Mouse (Mus musculus) heart, postnatal 4 days (tissue): ENCODE measurements around the gene Pes1. TPM values are rescaled to one million over a fixed set of nuclear protein-coding genes. Genes with fewer than 3 reads are reported as not detected.
A peak's percentile ranks its signal among the peaks of the same experiment; 100 is the strongest.

Experiments
- DNase-seq: peaks from one replicate; pipeline ENCODE4 v3.0.0; 2021
- total RNA-seq, 2 experiments: library from RNA; stranded (reverse); gene quantifications; 2 replicates each; pipeline ENCODE4 v1.2.3; 2021

Gene Pes1
- total RNA-seq, 2 experiments from 2014 or later = 41.0 to 42.0 TPM

DNA sequence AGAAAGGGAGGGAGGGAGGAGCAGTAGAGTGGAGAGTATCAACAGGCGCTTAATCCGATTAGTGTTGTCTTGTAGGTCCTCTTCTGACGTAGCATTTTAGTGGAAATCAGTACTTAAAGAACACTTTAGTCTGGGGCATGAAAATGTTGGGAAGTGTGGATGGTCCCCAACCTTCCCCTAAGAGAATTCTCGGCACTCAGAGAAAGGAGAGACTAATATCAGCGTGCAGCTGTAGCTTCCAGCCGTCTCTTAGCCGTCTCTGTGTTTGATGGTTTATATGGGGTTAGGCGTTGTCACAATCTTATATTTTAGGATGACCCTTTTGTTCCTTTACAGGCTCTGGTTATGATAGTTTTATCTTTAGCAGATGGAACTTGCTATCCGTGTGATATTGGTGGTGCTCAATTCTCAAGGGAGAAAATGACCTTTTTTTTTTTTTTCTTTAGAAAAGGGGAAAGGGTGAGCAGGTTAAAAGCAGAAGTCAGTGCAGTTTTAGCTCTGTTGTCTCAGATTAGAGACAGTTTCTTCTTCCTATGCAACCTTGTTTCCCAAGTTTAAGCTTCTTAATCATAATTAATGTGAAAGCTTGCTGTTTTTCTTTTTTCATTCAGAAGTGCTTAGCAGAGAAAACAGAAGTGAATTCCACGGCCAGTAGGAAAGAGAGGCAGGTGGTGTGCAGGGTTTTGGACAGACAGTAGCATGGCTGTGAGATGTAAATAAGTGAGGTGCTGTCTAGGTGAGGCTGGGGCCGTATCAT is 819 bp downstream of the Pes1 start:
- DNase-seq = no peak

GRCm38 (mm10) chr11:3969837-3970236 is 6.1 kb downstream of the Pes1 start:
- DNase-seq = no peak

DNA sequence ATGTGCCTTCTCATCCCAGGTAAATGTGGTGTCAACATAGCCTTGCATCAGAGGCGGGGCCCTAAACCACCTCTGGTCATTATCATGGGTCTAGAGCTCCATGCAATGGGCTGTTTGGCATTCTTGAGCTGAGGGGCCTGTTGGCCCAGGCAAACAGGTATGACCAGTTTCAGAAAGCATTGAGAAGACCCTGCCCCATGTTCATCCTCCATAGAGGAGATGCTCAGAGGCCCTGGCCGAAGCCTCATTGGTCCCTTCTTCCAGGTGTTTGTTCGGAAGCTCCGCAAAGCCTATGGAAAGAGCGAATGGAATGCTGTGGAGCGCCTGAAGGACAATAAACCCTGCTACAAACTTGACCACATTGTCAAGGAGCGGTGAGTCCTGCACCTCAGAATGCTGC is 6.6 kb downstream of the Pes1 start:
- DNase-seq = no peak

- no peak for DNase-seq
Measured at GRCm38 (mm10) chr11:3973081-3973480, 9.3 kb downstream of the Pes1 start.

DNA sequence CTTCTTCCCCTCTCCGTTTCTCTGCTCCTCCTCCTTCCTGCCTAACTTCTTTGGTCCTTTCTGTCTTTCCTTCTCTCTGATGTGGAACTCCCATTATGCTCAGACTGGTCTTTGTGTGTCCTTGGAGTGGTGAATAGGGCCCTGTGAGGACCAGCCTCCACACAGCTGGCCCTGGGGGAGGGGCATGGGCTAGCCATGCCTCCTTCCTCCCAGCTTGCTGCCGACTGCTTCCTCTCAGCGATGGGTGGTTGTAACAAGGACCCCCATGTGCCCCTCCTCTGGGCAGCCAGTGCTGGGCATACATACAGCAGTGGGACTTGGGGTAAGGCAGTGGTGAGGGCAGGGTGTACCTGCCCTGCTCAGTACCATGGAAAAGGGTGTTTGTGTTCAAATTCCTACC is 10.5 kb downstream of the Pes1 start:
- no peak for DNase-seq

- no peak for DNase-seq
Measured at GRCm38 (mm10) chr11:3976678-3977077, 12.9 kb downstream of the Pes1 start, which contains the start of gene 4930556J24Rik. Gene 4930556J24Rik (minus strand): TSS chr11:3976778.

DNA sequence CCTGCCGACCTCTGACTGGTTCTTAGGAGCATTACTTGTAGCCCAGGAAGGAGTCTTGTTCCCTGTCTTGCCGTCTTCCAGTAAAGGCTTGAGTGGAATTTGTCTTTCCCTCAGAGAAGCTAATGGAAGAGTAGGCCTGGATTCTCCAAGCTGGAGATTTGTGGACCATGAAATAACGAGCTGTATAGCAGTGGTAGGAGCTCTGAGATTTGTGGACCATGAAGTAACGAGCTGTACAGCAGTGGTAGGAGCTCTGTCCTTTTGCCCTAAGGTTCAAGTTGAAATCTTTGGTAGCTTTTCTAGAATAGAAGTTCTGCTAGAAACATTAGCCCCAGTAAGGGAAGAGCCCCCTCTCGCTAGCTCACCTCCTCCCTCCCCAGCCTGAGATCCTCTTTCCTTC is 14.6 kb downstream of the Pes1 start:
- DNase-seq = no peak

GRCm38 (mm10) chr11:3981536-3981935 is 17.8 kb downstream of the Pes1 start:
- no peak for DNase-seq

DNA sequence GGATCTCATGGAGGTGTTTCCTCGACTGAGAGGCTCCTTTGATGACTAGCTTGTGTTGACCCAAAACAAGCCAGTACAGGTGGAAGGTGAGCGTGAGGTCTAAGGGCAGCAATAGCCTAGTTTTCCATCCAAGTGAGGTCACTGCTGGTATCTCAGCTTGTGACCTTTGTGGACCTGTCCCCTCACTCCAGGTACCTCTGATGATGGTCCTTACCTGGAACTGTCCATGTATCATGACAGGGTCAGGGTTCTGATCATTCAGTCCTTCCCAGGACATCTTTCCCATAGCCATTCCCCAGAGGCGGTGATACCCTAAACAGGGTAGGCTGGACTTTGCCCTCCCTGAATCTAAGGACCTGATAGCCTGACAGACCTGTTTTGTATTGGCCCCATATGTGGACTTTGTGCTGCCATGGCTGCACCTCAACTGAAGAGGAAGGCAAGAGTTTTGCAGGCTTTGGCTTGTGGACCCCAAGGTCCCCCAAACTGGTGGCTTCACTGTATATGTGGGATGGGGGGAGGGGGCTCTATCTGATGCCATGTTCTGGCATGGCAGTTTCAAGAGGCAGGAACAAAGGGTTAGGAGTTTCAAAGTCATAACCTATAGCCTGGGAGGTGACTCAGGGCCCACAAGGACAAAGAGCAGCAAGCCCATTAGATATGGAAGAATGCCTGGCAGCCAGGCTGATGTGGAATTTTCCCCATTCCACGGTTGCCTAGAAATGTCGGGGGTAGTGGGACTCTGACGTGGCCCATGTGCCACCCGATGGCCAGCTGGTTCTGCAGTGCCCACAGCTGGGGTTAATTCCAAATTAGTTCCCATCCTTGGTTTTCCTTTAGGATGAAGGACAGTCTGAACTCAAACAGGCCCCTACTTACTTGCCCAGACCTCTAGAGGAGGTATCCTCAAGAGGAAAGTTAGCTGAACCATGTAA is 18.8 kb downstream of the Pes1 start:
- DNase-seq = no peak

- no peak for DNase-seq
Measured at GRCm38 (mm10) chr11:3983291-3983862, 19.6 kb downstream of the Pes1 start, which contains the start of gene Gal3st1. Gene Gal3st1 (plus strand): TSS chr11:3983636.

- no peak for DNase-seq
Measured at GRCm38 (mm10) chr11:3983863-3984745, 20.3 kb downstream of the Pes1 start.

- no peak for DNase-seq
Measured at GRCm38 (mm10) chr11:3989748-3990147, 26.0 kb downstream of the Pes1 start.

DNA sequence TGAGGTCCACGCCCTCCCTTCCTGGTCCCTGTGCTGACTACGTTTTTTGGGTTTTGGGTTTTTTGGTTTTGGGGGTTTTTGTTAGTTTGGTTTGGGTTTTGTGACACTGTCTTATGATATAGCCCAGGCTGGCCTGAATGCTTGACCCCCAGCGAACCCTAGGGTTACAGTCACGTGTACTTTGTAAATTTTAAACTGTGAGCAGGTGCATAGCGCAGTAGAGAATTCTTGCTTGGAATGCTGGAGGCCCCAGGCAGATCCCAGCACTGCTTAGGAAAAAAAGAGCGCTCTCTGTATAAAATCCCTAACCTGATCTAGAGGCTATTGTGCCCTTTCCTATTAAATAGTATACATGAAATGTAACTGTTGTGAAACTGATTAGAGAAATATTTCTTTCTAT is 29.4 kb downstream of the Pes1 start:
- DNase-seq = no peak

- DNase-seq = no peak
Measured at GRCm38 (mm10) chr11:3993914-3994313, 30.1 kb downstream of the Pes1 start.

DNA sequence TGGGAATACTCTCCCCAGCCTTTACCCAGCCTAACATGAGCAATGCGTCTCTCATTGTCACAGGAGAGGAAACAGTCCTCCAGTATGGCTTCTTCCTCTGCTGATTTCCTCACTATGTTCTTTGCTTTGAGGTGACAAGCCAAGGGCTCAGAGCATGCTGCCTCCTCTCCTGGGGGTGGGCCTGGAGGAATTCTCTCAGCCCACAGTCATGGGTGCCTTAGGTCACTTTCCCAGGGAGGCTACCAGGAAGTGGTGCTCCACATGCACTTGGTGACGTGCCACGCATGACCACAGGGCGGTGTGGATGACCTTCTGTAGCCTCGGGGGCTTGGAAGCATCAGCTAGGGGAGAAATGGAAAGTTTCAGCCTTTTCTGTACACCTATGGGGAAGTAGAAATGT is 31.7 kb downstream of the Pes1 start:
- DNase-seq = no peak

- DNase-seq = no peak
Measured at GRCm38 (mm10) chr11:3996840-3997239, 33.1 kb downstream of the Pes1 start.

GRCm38 (mm10) chr11:3997978-3998720 is 34.4 kb downstream of the Pes1 start:
- peak; percentile 15 for DNase-seq

DNA sequence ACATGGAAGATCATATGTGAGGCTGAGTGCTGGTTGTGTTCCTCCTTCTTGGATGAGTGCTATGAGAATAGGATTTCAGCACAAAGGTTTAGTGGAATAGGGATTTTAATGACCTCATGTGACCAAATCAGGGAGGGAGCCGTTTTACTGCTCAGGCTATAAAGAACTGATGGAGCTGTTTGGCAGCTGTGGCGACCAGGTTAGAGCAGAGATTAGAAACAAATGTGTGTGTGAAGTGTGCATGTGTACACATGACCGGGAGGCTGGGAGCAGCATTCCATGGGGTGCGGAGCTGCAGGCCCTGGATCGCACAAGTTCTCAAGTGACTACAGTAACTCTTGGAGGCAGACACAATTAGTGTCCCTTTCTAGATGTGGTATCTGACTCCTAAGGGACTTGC is 35.8 kb downstream of the Pes1 start:
- DNase-seq = no peak

GRCm38 (mm10) chr11:4001603-4002002 is 37.8 kb downstream of the Pes1 start:
- peak; percentile 83 for DNase-seq

DNA sequence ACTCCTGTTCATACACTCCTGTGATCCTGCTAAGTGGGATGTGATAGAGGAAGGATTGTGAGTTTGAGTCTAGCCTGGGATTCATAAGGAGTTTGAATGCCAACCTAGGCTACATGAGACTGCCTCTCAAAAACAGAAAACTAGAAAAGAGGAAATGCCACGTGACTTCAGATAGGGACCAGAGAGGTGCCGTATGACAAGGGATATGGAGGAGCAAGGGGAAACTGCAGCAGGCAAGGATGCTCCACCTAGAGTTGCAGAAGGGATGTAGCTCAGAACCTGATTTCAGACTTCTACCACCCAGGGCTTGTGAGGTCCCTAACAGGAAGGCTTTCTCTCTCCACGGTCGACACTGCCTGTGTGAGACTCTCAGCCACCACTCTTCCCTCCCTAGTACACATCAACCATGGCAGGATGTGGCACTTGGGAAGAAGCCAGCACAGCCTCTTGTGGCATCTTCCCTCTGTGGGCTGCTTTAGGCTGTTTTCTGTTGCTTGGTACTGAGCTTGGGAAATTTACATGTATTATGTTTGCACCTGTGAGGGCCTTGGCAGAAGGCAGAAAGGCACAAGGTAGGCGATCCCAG is 41.5 kb downstream of the Pes1 start:
- no peak for DNase-seq

GRCm38 (mm10) chr11:4006462-4006861 is 42.7 kb downstream of the Pes1 start:
- no peak for DNase-seq
